Mouse (Mus musculus) limb, embryonic 14.5 days (tissue): ENCODE data around the gene Hspa4. TPM values are rescaled to one million over a fixed set of nuclear protein-coding genes. Genes with fewer than 3 reads are reported as not detected.

ENCODE experiments used
- ATAC-seq: fragments of 200-750 bp; cut with Nextera tagmentation; 2 replicates; pipeline ENCODE4 v1.8.0; 2017; ENCODE audit warnings: low read depth, moderate number of reproducible peaks, moderate TSS enrichment; ENCODE audit not compliant: low FRiP score
- DNase-seq: peaks from one replicate; pipeline ENCODE4 v3.0.0-alpha.2; 2015; ENCODE audit warnings: low spot score
- H3K27ac ChIP-seq: fragments of 300-500 bp; sonication (generic); replicated peaks from 2 replicates; pipeline ENCODE4 v1.5.1; 2014; ENCODE audit warnings: low read depth, mild to moderate bottlenecking, low read length, moderate library complexity, mixed read lengths
- H3K27me3 ChIP-seq: fragments of 300-500 bp; sonication (generic); 2 replicates; pipeline ENCODE4 v1.6.1; 2014; ENCODE audit warnings: low read length, mixed read lengths; ENCODE audit not compliant: control insufficient read depth, insufficient read depth
- H3K36me3 ChIP-seq: fragments of 300-500 bp; sonication (generic); 2 replicates; pipeline ENCODE4 v1.6.1; 2014; ENCODE audit warnings: mild to moderate bottlenecking, low read length, moderate library complexity, mixed read lengths; ENCODE audit not compliant: control insufficient read depth, insufficient read depth
- H3K4me1 ChIP-seq: fragments of 300-500 bp; sonication (generic); 2 replicates; pipeline ENCODE4 v1.6.1; 2014; ENCODE audit warnings: antibody characterized with exemption, low read length, mixed read lengths; ENCODE audit not compliant: control insufficient read depth, insufficient read depth
- H3K4me2 ChIP-seq: fragments of 300-500 bp; sonication (generic); replicated peaks from 2 replicates; pipeline ENCODE4 v1.6.1; 2014; ENCODE audit warnings: low read depth, mild to moderate bottlenecking, low read length, moderate library complexity; ENCODE audit not compliant: severe bottlenecking
- H3K4me3 ChIP-seq: fragments of 300-500 bp; sonication (generic); replicated peaks from 2 replicates; pipeline ENCODE4 v1.5.1; 2014; ENCODE audit warnings: low read length
- H3K9ac ChIP-seq: fragments of 300-500 bp; sonication (generic); 2 replicates; pipeline ENCODE4 v1.6.1; 2014; ENCODE audit warnings: mild to moderate bottlenecking, low read depth, low read length, moderate library complexity; ENCODE audit not compliant: severe bottlenecking
- H3K9me3 ChIP-seq: fragments of 300-500 bp; sonication (generic); 2 replicates; pipeline ENCODE4 v1.6.1; 2016; ENCODE audit warnings: low read length; ENCODE audit not compliant: control insufficient read depth
- POLR2A ChIP-seq: fragments of 200-500 bp; IDR thresholded peaks from 2 replicates; pipeline ENCODE4 v1.8.0; 2012; ENCODE audit warnings: inconsistent platforms, mild to moderate bottlenecking, moderate library complexity, borderline replicate concordance; ENCODE audit not compliant: insufficient read depth, insufficient read length; ENCODE audit errors: extremely low read depth
- WGBS: fragments of 180-500 bp; shearing (Covaris S2); extraction: QIAGEN DNeasy Blood & Tissue Kit; methylation state at CpG from one replicate; pipeline ENCODE4 v1.1.7; 2014; 5-methylcytosine and 5-hydroxymethylcytosine counted together
- polyA plus RNA-seq, 2 experiments: library from polyadenylated mRNA; depleted of rRNA in 1 of 2; stranded (reverse) in 1 of 2; unstranded in 1 of 2; fragments of >200 nt; fragmentation: Nextera tagmentation in 1 of 2; extraction: Ambion mirVana in 1 of 2; gene quantifications; 2 replicates each; pipeline versions ENCODE4 v1.2.1 to v1.2.3; 2012 to 2014

Gene Hspa4
- polyA plus RNA-seq, 2 experiments, result 62.6 to 79.9 TPM

DNA sequence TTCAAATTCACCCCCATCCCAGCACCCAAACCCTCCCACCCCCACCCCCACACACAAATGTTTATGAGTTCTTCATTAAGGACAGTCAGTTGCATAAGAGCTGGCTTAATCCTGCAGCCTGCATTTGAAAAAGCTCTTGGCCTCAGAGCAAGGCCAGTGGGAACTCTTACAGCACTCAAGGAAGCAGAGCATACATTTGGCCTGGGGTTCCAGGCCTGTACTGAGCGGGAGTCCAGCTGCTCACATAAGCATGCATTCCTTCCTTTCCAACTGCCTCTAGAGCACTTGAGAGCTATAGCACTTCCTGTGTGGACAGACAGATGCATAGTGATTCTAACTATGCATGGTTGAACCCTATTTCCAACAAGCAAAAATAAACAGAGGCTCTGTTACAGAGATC lies 40.2 kb downstream of the Hspa4 start:
- Histone ChIP-seq H3K36me3 (peaks cover 52% of the 10 kb centered on the region), H3K9me3 (no peaks in the 10 kb centered on the region), H3K27ac (no peak overlapping the region), H3K4me3 (no peak overlapping the region), H3K27me3 (no peaks in the 10 kb centered on the region), H3K4me1 (no peaks in the 10 kb centered on the region), H3K9ac (no peak overlapping the region), H3K4me2 (no peak overlapping the region)
- ATAC-seq (no peak), DNase-seq (no peak)
- no peak for TF ChIP-seq POLR2A
- WGBS, result 71% methylated on average over 1 of the region's 1 CpGs

DNA sequence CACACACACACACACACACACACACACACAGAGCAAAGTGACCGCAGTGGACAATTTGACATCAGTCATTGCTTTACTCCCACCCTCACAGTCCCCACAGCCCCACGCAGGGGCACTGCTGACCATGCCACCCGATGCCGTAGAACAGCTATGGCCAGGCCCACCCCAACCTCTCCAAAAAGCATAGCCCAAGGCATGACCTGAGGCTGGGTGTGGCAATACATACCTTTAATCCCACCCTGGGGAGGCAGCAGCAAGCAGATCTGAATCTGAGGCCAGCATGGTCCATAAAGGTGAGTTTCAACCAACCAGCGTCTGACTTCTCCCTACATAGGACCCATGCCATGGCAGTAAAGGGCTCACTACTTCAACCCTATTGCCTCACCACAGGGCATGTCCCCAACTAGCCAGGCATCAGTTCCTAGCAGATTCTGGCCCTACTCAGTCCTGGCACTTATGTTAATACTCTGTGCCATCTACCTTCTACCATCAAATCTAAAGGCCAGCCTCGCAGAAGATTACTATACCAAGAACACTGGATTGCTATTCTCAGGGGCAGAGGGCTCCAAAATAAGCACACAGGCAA lies 41.1 kb downstream of the Hspa4 start:
- H3K27ac ChIP-seq, result no peak overlapping the region
- peaks cover 43% of the 10 kb centered on the region for H3K36me3 ChIP-seq
- no peak for TF ChIP-seq POLR2A
- 84% methylated on average over 6 of the region's 6 CpGs for WGBS
- ATAC-seq, result no peak
- no peaks in the 10 kb centered on the region for H3K4me1 ChIP-seq
- no peaks in the 10 kb centered on the region for H3K9me3 ChIP-seq
- DNase-seq, result no peak
- no peak overlapping the region for H3K9ac ChIP-seq
- no peak overlapping the region for H3K4me3 ChIP-seq
- H3K4me2 ChIP-seq, result no peak overlapping the region
- H3K27me3 ChIP-seq, result no peaks in the 10 kb centered on the region

DNA sequence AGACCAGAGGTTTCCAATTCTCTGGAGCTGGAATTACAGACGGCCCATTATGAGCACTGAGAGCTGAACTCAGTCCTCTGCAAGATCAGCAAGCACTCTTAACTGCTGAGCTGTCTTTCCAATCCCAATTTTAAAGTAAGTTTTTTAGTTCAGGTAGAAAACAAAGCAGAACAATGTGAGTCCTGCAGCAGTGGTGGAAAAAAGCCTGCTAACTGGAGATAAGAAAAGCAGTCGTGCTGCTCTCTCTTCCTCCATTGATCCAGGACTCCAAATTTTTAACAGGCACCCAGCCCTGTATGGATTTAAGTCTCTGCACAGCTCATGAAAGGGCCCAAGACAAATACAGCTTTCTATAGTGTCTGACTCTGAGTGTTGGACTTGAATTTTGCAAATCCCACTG lies 43.3 kb downstream of the Hspa4 start:
- Histone ChIP-seq H3K4me2 (no peak overlapping the region), H3K36me3 (peaks cover 22% of the 10 kb centered on the region), H3K4me1 (no peaks in the 10 kb centered on the region), H3K4me3 (no peak overlapping the region), H3K27me3 (no peaks in the 10 kb centered on the region), H3K9ac (no peak overlapping the region), H3K27ac (no peak overlapping the region), H3K9me3 (no peaks in the 10 kb centered on the region)
- no peak for TF ChIP-seq POLR2A
- 72% methylated on average over 2 of the region's 2 CpGs for WGBS
- DNase-seq, result no peak
- ATAC-seq, result no peak

DNA sequence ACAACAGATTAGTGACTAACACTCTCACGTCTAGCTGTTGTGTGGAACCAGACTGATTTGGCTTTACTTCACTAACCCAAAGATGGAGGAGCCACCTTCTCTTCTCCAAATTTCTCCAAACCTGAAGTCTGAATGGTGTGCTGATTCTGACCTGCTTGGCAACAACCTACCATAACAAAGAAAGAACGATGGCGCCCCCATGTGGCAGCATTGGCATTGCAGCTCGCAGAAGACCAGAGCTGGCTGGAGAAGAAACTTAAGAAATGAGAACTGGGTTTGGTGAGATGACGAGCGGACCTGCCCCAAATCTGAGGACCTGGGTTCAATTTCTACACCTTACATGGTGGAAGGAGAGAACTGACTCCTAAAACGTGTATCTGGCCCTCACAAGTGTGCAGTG lies 45.3 kb downstream of the Hspa4 start:
- no peaks in the 10 kb centered on the region for H3K27me3 ChIP-seq
- H3K9me3 ChIP-seq, result no peaks in the 10 kb centered on the region
- H3K36me3 ChIP-seq, result peaks cover 3% of the 10 kb centered on the region
- no peak for TF ChIP-seq POLR2A
- H3K4me2 ChIP-seq, result no peak overlapping the region
- DNase-seq, result peak; percentile 53
- no peak overlapping the region for H3K27ac ChIP-seq
- 36% methylated on average over 7 of the region's 7 CpGs for WGBS
- H3K4me3 ChIP-seq, result no peak overlapping the region
- peaks cover 15% of the 10 kb centered on the region for H3K4me1 ChIP-seq
- no peak for ATAC-seq
- no peak overlapping the region for H3K9ac ChIP-seq

DNA sequence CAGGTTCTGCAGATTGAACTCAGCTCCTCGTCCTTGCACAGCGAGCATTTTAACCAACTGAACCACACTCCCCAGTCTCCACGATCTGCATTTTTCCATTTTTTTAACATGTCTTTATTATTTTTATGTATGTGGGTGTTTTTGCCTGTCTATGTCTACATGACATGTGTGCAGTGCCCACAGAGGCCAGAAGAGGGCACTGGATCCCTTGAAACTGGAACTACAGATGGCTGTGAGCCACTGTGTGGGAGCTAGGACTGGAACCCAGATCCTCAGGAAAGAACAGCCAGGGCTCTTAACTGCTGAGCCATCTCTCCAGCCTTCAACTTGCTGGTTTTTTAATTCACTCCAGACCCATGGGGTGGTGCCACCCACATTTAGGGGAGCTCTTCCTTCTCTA lies 45.8 kb downstream of the Hspa4 start:
- Histone ChIP-seq H3K27ac (no peak overlapping the region), H3K9ac (no peak overlapping the region), H3K27me3 (no peaks in the 10 kb centered on the region), H3K9me3 (no peaks in the 10 kb centered on the region), H3K4me2 (no peak overlapping the region), H3K36me3 (no peaks in the 10 kb centered on the region), H3K4me3 (no peak overlapping the region), H3K4me1 (peaks cover 19% of the 10 kb centered on the region)
- DNase-seq, result no peak
- no peak for TF ChIP-seq POLR2A
- WGBS, result 83% methylated on average over 3 of the region's 3 CpGs
- ATAC-seq, result no peak
